Mouse (Mus musculus) brain, embryonic 14.5 days (tissue): ENCODE data around the gene Dnal4.

ENCODE experiments used
- CTCF ChIP-seq: fragments of 200-500 bp; IDR thresholded peaks from 2 replicates; pipeline ENCODE4 v1.5.1; 2012; ENCODE audit warnings: inconsistent platforms, mild to moderate bottlenecking, moderate library complexity, borderline replicate concordance; ENCODE audit not compliant: insufficient read depth, insufficient read length; ENCODE audit errors: extremely low read depth
- POLR2A ChIP-seq: fragments of 200-500 bp; IDR thresholded peaks from 2 replicates; pipeline ENCODE4 v1.6.1; 2012; ENCODE audit warnings: mild to moderate bottlenecking, inconsistent platforms, borderline replicate concordance; ENCODE audit not compliant: poor library complexity, insufficient read depth, insufficient read length, severe bottlenecking; ENCODE audit errors: extremely low read depth

- TF ChIP-seq POLR2A (no peak), CTCF (peak; percentile 80; the same call in 1 of the 2 replicates)
These were observed 30.5 kb upstream of the Dnal4 start for GRCm38 (mm10) chr15:79808114-79808513.
